Mouse (Mus musculus): Measurements from ENCODE around the gene Ppp1r21. TPM values are rescaled to one million over a fixed set of nuclear protein-coding genes. Genes with fewer than 3 reads are reported as not detected.

Gene Ppp1r21
- polyA plus RNA-seq, 1 experiment from 2014 or later, result 25.1 TPM

GRCm38 (mm10) chr17:88492107-88492460 is 37.8 kb upstream of the Ppp1r21 start:
- 88% methylated on average over 5 of the region's 5 CpGs for WGBS
- no peak for DNase-seq (ENCODE audit: low spot score)

GRCm38 (mm10) chr17:88493551-88493950 is 36.4 kb upstream of the Ppp1r21 start:
- H3K27ac ChIP-seq (replicated peaks; ENCODE audit: low read depth, low read length), result no peak overlapping the region
- no peaks in the 10 kb centered on the region for H3K9me3 ChIP-seq (replicated peaks; ENCODE audit: control insufficient read depth, low read length)
- ATAC-seq (replicated peaks; ENCODE audit: insufficient number of reproducible peaks, low FRiP score, low TSS enrichment, low read depth), result no peak
- H3K9ac ChIP-seq (replicated peaks; ENCODE audit: low read length), result no peak overlapping the region
- no peaks in the 10 kb centered on the region for H3K36me3 ChIP-seq (replicated peaks; ENCODE audit: control insufficient read depth, insufficient read depth, low read depth, low read length)
- no peak for DNase-seq (ENCODE audit: low spot score)
- H3K4me1 ChIP-seq (ENCODE audit: control insufficient read depth, insufficient read depth, low read length), result no peaks in the 10 kb centered on the region; the same call in 1 of the 2 replicates
- H3K4me3 ChIP-seq (ENCODE audit: low read depth, low read length), result no peak overlapping the region
- WGBS, result 70% methylated on average over 9 of the region's 9 CpGs
- no peaks in the 10 kb centered on the region for H3K27me3 ChIP-seq (ENCODE audit: control insufficient read depth, insufficient read depth, low read length)
- H3K4me2 ChIP-seq (ENCODE audit: low read depth, low read length), result no peak overlapping the region

More at GRCm38 (mm10) chr17:88492107-88492460, 37.8 kb upstream of the Ppp1r21 start:
- H3K27me3 ChIP-seq (ENCODE audit: control insufficient read depth, insufficient read depth, low read length), result no peaks in the 10 kb centered on the region
- no peaks in the 10 kb centered on the region; the same call in 1 of the 2 replicates for H3K4me1 ChIP-seq (ENCODE audit: control insufficient read depth, insufficient read depth, low read length)
- no peaks in the 10 kb centered on the region for H3K9me3 ChIP-seq (replicated peaks; ENCODE audit: control insufficient read depth, low read length)
- no peaks in the 10 kb centered on the region for H3K36me3 ChIP-seq (replicated peaks; ENCODE audit: control insufficient read depth, insufficient read depth, low read depth, low read length)
- no peak for ATAC-seq (replicated peaks; ENCODE audit: insufficient number of reproducible peaks, low FRiP score, low TSS enrichment, low read depth)
- no peak overlapping the region for H3K4me2 ChIP-seq (ENCODE audit: low read depth, low read length)
- no peak overlapping the region for H3K27ac ChIP-seq (replicated peaks; ENCODE audit: low read depth, low read length)
- no peak overlapping the region for H3K9ac ChIP-seq (replicated peaks; ENCODE audit: low read length)
- no peak overlapping the region for H3K4me3 ChIP-seq (ENCODE audit: low read depth, low read length)

GRCm38 (mm10) chr17:88494121-88494771 is 35.7 kb upstream of the Ppp1r21 start:
- 56% methylated on average over 14 of the region's 14 CpGs for WGBS
- H3K27ac ChIP-seq (replicated peaks; ENCODE audit: low read depth, low read length), result no peak overlapping the region
- no peaks in the 10 kb centered on the region for H3K27me3 ChIP-seq (ENCODE audit: control insufficient read depth, insufficient read depth, low read length)
- H3K4me2 ChIP-seq (ENCODE audit: low read depth, low read length), result no peak overlapping the region
- no peaks in the 10 kb centered on the region for H3K36me3 ChIP-seq (replicated peaks; ENCODE audit: control insufficient read depth, insufficient read depth, low read depth, low read length)
- no peaks in the 10 kb centered on the region for H3K9me3 ChIP-seq (replicated peaks; ENCODE audit: control insufficient read depth, low read length)
- DNase-seq (ENCODE audit: low spot score), result peak; percentile 18
- H3K4me1 ChIP-seq (ENCODE audit: control insufficient read depth, insufficient read depth, low read length), result no peaks in the 10 kb centered on the region; the same call in 1 of the 2 replicates
- ATAC-seq (replicated peaks; ENCODE audit: insufficient number of reproducible peaks, low FRiP score, low TSS enrichment, low read depth), result peak; percentile 74
- H3K9ac ChIP-seq (replicated peaks; ENCODE audit: low read length), result no peak overlapping the region
- H3K4me3 ChIP-seq (ENCODE audit: low read depth, low read length), result no peak overlapping the region

- ATAC-seq (replicated peaks; ENCODE audit: insufficient number of reproducible peaks, low FRiP score, low TSS enrichment, low read depth) (peak; percentile 46; the same call in 1 of the 2 replicates), DNase-seq (ENCODE audit: low spot score) (no peak)
- no peaks in the 10 kb centered on the region; the same call in 1 of the 2 replicates for H3K4me1 ChIP-seq (ENCODE audit: control insufficient read depth, insufficient read depth, low read length)
- no peak overlapping the region for H3K4me2 ChIP-seq (ENCODE audit: low read depth, low read length)
- WGBS, result 80% methylated on average over 10 of the region's 10 CpGs
- no peaks in the 10 kb centered on the region for H3K9me3 ChIP-seq (replicated peaks; ENCODE audit: control insufficient read depth, low read length)
- H3K36me3 ChIP-seq (replicated peaks; ENCODE audit: control insufficient read depth, insufficient read depth, low read depth, low read length), result no peaks in the 10 kb centered on the region
- H3K9ac ChIP-seq (replicated peaks; ENCODE audit: low read length), result no peak overlapping the region
- no peak overlapping the region for H3K27ac ChIP-seq (replicated peaks; ENCODE audit: low read depth, low read length)
- H3K27me3 ChIP-seq (ENCODE audit: control insufficient read depth, insufficient read depth, low read length), result no peaks in the 10 kb centered on the region
- H3K4me3 ChIP-seq (ENCODE audit: low read depth, low read length), result no peak overlapping the region
Measured at GRCm38 (mm10) chr17:88494772-88495132, 35.2 kb upstream of the Ppp1r21 start.

GRCm38 (mm10) chr17:88498090-88498682 is 31.7 kb upstream of the Ppp1r21 start:
- H3K9ac ChIP-seq (replicated peaks; ENCODE audit: low read length), result no peak overlapping the region
- H3K4me2 ChIP-seq (ENCODE audit: low read depth, low read length), result no peak overlapping the region
- DNase-seq (ENCODE audit: low spot score), result no peak
- H3K27ac ChIP-seq (replicated peaks; ENCODE audit: low read depth, low read length), result no peak overlapping the region
- no peak for ATAC-seq (replicated peaks; ENCODE audit: insufficient number of reproducible peaks, low FRiP score, low TSS enrichment, low read depth)
- H3K27me3 ChIP-seq (ENCODE audit: control insufficient read depth, insufficient read depth, low read length), result no peaks in the 10 kb centered on the region
- H3K4me3 ChIP-seq (ENCODE audit: low read depth, low read length), result no peak overlapping the region
- H3K9me3 ChIP-seq (replicated peaks; ENCODE audit: control insufficient read depth, low read length), result no peaks in the 10 kb centered on the region
- WGBS, result 76% methylated on average over 5 of the region's 5 CpGs
- H3K36me3 ChIP-seq (replicated peaks; ENCODE audit: control insufficient read depth, insufficient read depth, low read depth, low read length), result no peaks in the 10 kb centered on the region
- no peaks in the 10 kb centered on the region; the same call in 1 of the 2 replicates for H3K4me1 ChIP-seq (ENCODE audit: control insufficient read depth, insufficient read depth, low read length)

- WGBS, result 97% methylated on average over 13 of the region's 13 CpGs
- DNase-seq (ENCODE audit: low spot score) (no peak), ATAC-seq (replicated peaks; ENCODE audit: insufficient number of reproducible peaks, low FRiP score, low TSS enrichment, low read depth) (no peak)
- Histone ChIP-seq H3K4me2 (ENCODE audit: low read depth, low read length) (no peak overlapping the region), H3K27ac (replicated peaks; ENCODE audit: low read depth, low read length) (no peak overlapping the region), H3K4me3 (ENCODE audit: low read depth, low read length) (no peak overlapping the region), H3K27me3 (ENCODE audit: control insufficient read depth, insufficient read depth, low read length) (no peaks in the 10 kb centered on the region), H3K9me3 (replicated peaks; ENCODE audit: control insufficient read depth, low read length) (no peaks in the 10 kb centered on the region), H3K4me1 (ENCODE audit: control insufficient read depth, insufficient read depth, low read length) (no peaks in the 10 kb centered on the region), H3K36me3 (replicated peaks; ENCODE audit: control insufficient read depth, insufficient read depth, low read depth, low read length) (no peaks in the 10 kb centered on the region), H3K9ac (replicated peaks; ENCODE audit: low read length) (no peak overlapping the region)
Measured at GRCm38 (mm10) chr17:88504056-88504455, 25.9 kb upstream of the Ppp1r21 start.

GRCm38 (mm10) chr17:88505275-88505723 is 24.6 kb upstream of the Ppp1r21 start:
- Histone ChIP-seq H3K4me2 (ENCODE audit: low read depth, low read length) (no peak overlapping the region), H3K9me3 (replicated peaks; ENCODE audit: control insufficient read depth, low read length) (no peaks in the 10 kb centered on the region), H3K4me3 (ENCODE audit: low read depth, low read length) (no peak overlapping the region), H3K9ac (replicated peaks; ENCODE audit: low read length) (no peak overlapping the region), H3K36me3 (replicated peaks; ENCODE audit: control insufficient read depth, insufficient read depth, low read depth, low read length) (no peaks in the 10 kb centered on the region), H3K4me1 (ENCODE audit: control insufficient read depth, insufficient read depth, low read length) (no peaks in the 10 kb centered on the region), H3K27ac (replicated peaks; ENCODE audit: low read depth, low read length) (no peak overlapping the region), H3K27me3 (ENCODE audit: control insufficient read depth, insufficient read depth, low read length) (no peaks in the 10 kb centered on the region)
- 27% methylated on average over 10 of the region's 10 CpGs for WGBS
- no peak for DNase-seq (ENCODE audit: low spot score)
- ATAC-seq (replicated peaks; ENCODE audit: insufficient number of reproducible peaks, low FRiP score, low TSS enrichment, low read depth), result no peak; the same call in 1 of the 2 replicates

GRCm38 (mm10) chr17:88505941-88506340 is 24.0 kb upstream of the Ppp1r21 start:
- H3K4me3 ChIP-seq (ENCODE audit: low read depth, low read length), result no peak overlapping the region
- H3K9ac ChIP-seq (replicated peaks; ENCODE audit: low read length), result no peak overlapping the region
- H3K4me1 ChIP-seq (ENCODE audit: control insufficient read depth, insufficient read depth, low read length), result no peaks in the 10 kb centered on the region; the same call in 1 of the 2 replicates
- no peak overlapping the region for H3K27ac ChIP-seq (replicated peaks; ENCODE audit: low read depth, low read length)
- no peaks in the 10 kb centered on the region for H3K36me3 ChIP-seq (replicated peaks; ENCODE audit: control insufficient read depth, insufficient read depth, low read depth, low read length)
- H3K4me2 ChIP-seq (ENCODE audit: low read depth, low read length), result no peak overlapping the region
- DNase-seq (ENCODE audit: low spot score) (no peak), ATAC-seq (replicated peaks; ENCODE audit: insufficient number of reproducible peaks, low FRiP score, low TSS enrichment, low read depth) (no peak)
- H3K9me3 ChIP-seq (replicated peaks; ENCODE audit: control insufficient read depth, low read length), result no peaks in the 10 kb centered on the region
- 91% methylated on average over 15 of the region's 15 CpGs for WGBS
- H3K27me3 ChIP-seq (ENCODE audit: control insufficient read depth, insufficient read depth, low read length), result no peaks in the 10 kb centered on the region
